Mouse (Mus musculus): ENCODE data around the gene Fn3krp.

DNA sequence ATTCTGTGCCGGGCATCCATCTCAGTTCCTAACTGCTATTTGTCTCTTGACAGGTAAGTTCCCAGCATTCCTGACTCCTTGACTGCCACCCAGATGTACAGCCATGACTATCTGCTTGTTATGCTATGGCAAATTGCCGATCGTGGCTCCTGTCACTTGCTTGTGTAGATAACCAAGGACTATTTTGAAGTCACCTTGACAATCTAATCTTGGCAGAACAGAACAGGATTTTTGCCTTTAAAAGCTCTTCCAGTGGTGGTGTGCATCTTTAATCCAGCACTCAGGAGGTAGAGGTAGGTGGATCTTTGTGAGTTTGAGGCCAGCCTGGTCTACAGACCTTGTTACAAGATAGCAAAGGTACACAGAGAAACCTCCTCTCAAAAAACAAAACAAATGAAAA is 28.8 kb upstream of the Fn3krp start:
- no peak for TF ChIP-seq CTCF (IDR thresholded peaks at IDR 0.05; ENCODE audit: extremely low read depth, insufficient read depth, insufficient read length, insufficient replicate concordance)
- no peak for TF ChIP-seq POLR2A (IDR thresholded peaks at IDR 0.05; ENCODE audit: low read depth, low read length)

Measured in spleen, adult 2 months (tissue).